9 mouse cellular contexts compared by ENCODE assay signal in the genomic region with DNA sequence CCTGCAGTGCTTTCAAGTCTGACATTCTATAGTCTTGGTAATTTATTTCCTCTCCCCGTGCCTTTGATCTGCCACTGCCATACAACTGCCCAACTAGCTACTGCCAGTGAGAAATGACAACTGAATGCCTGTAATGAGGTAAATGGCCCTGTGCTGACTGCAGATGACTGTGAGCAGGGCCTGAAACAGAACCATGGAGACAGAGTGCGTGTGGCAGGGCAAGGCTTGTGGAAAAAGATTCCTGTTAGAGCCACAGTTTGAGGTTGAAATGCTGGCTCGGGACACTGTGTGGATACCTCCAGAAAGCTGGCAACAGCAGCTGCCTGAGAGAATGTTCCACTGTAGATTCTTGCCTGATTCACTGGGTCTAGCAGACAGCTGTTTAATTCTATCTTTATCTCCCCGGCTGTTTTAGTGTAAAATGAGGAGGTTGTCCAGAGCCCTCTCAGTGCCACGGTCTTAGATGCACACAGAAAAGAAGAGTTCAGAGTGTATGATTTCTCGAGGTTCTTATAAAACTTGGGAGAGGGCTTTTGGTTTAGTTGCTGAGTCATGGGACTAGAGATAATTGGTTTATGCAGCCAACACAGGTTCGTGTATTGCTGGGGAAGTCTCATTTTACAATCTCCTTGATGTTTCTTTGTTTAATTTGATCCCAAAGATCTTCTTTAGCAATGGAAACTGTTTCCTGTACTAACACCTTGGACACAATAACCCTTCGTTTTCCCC. TPM values are rescaled to one million over a fixed set of nuclear protein-coding genes. Genes with fewer than 3 reads are reported as not detected.
DNase-seq lines count a peak whose midpoint lies in the region; ATAC-seq and TF ChIP-seq lines count a peak whose summit lies in the region.
"Had no signal": no experiment of that assay in that cellular context is flagged by ENCODE, and none has a peak within 500 bp of the region (broad histone marks: within the 10 kb centered on the region; RNA-seq: fewer than 3 reads in every experiment).

No protein-coding gene starts in this region.

- H3K9me3 ChIP-seq in neural tube, embryonic 11.5 days (ENCODE audit: control insufficient read depth, low read length) = no peaks in the 10 kb centered on the region
- no peaks in the 10 kb centered on the region for H3K9me3 ChIP-seq in hindbrain, embryonic 16.5 days (ENCODE audit: control insufficient read depth, low read length)

- no peak for TF ChIP-seq CTCF in olfactory bulb, adult 2 months (IDR thresholded peaks at IDR 0.05; ENCODE audit: insufficient read depth, low read depth, low read length)

- no peak overlapping the region for H3K4me2 ChIP-seq in neural tube, embryonic 11.5 days (ENCODE audit: low read depth)
- no peak overlapping the region for H3K4me2 ChIP-seq in hindbrain, embryonic 16.5 days (ENCODE audit: low read length)

- H3K36me3 ChIP-seq in neural tube, embryonic 11.5 days (ENCODE audit: control insufficient read depth, insufficient read depth, low read length) = no peaks in the 10 kb centered on the region
- no peaks in the 10 kb centered on the region for H3K36me3 ChIP-seq in hindbrain, embryonic 16.5 days (ENCODE audit: control insufficient read depth, insufficient read depth, low read length)

- no peak overlapping the region for H3K4me3 ChIP-seq in neural tube, embryonic 11.5 days (ENCODE audit: low read depth, low read length)
- no peak overlapping the region for H3K4me3 ChIP-seq in hindbrain, embryonic 16.5 days (ENCODE audit: low read length)
- no peak overlapping the region for H3K4me3 ChIP-seq in olfactory bulb, adult 2 months (ENCODE audit: insufficient read depth, low read depth, low read length)

- H3K9ac ChIP-seq in neural tube, embryonic 11.5 days (ENCODE audit: low read length) = no peak overlapping the region
- H3K9ac ChIP-seq in hindbrain, embryonic 16.5 days (ENCODE audit: low read depth, low read length) = 0 out of 2 replicates have a peak overlapping the region, but pooled peaks have one; percentile 9

- H3K27me3 ChIP-seq in neural tube, embryonic 11.5 days (ENCODE audit: control insufficient read depth, insufficient read depth, low read length) = no peaks in the 10 kb centered on the region
- H3K27me3 ChIP-seq in hindbrain, embryonic 16.5 days (replicated peaks; ENCODE audit: control insufficient read depth, insufficient read depth, low read length) = no peaks in the 10 kb centered on the region

- intact Hi-C loops in gastrocnemius, postnatal 14 days (cut with DNase I; ENCODE audit: low total_unique reads) = no loop called here

- no peak for ATAC-seq in neural tube, embryonic 11.5 days (ENCODE audit: insufficient read depth, low FRiP score, low TSS enrichment)
- no peak for ATAC-seq in hindbrain, embryonic 16.5 days

- no peak for TF ChIP-seq POLR2A in olfactory bulb, adult 2 months (IDR thresholded peaks at IDR 0.05; ENCODE audit: insufficient read depth, low read depth, low read length)

- WGBS in neural tube, embryonic 11.5 days = 21% methylated on average over 8 of the region's 8 CpGs
- 35% methylated on average over 8 of the region's 8 CpGs for WGBS in hindbrain, embryonic 16.5 days
- WGBS in olfactory bulb, adult 2 months = 23% methylated on average over 8 of the region's 8 CpGs

- peak; percentile 34 for DNase-seq in gastrocnemius, adult 18-20 months (ENCODE audit: low spot score)
- DNase-seq in gastrocnemius, postnatal 14 days = no peak
- no peak for DNase-seq in neural tube, embryonic 11.5 days (ENCODE audit: low spot score)
- DNase-seq in neural tube, embryonic 10.5 days (ENCODE audit: extremely low spot score, low spot score) = no peak
- DNase-seq in cerebellum, postnatal 25 days = no peak
- no peak for DNase-seq in retina, postnatal 1 day
- DNase-seq: kidney, postnatal 25 days had no signal

- 0 out of 2 replicates have a peak overlapping the region, but pooled peaks have one; percentile 1 for H3K27ac ChIP-seq in neural tube, embryonic 11.5 days (ENCODE audit: low read depth, low read length)
- H3K27ac ChIP-seq in hindbrain, embryonic 16.5 days (ENCODE audit: low read depth, low read length) = peak overlapping the region; percentile 30; the same call in 1 of the 2 replicates
- H3K27ac ChIP-seq in olfactory bulb, adult 2 months (ENCODE audit: insufficient read depth, low read depth, low read length) = peak overlapping the region; percentile 14

- H3K4me1 ChIP-seq in neural tube, embryonic 11.5 days (ENCODE audit: control insufficient read depth, insufficient read depth, low read length) = peaks cover 36% of the 10 kb centered on the region
- peaks cover 37% of the 10 kb centered on the region for H3K4me1 ChIP-seq in hindbrain, embryonic 16.5 days (ENCODE audit: control insufficient read depth, insufficient read depth, low read depth, low read length)
- H3K4me1 ChIP-seq in olfactory bulb, adult 2 months (ENCODE audit: control insufficient read depth, insufficient read depth, low read length) = peaks cover 25% of the 10 kb centered on the region

RNA-seq across cellular contexts. Expression of a gene that starts 1.8 kb away (rescaled TPM):
- 10 to 100 TPM; 59.3 to 62.6 TPM for total RNA-seq in gastrocnemius, adult 18-20 months (2021)
- total RNA-seq in gastrocnemius, postnatal 14 days (2021) = 100 to 1,000 TPM; 371 to 430 TPM
- 1,923 and 1,983 TPM in 2 replicates for polyA plus RNA-seq in neural tube, embryonic 11.5 days (2014; fragmentation: Nextera tagmentation; extraction: Ambion mirVana)
- 1,276 and 1,360 TPM in 2 replicates for polyA plus RNA-seq in hindbrain, embryonic 16.5 days (2015; fragmentation: Nextera tagmentation; extraction: Ambion mirVana)
- 1,081 TPM in 1 of 2 replicates, not detected in the other for polyA plus RNA-seq in olfactory bulb, adult 2 months (2012; ENCODE audit: insufficient read depth, insufficient read length, low replicate concordance, missing spikeins)

RNA-seq across cellular contexts. Expression of a gene that starts 33.6 kb away (rescaled TPM):
- total RNA-seq in gastrocnemius, adult 18-20 months (2021) = not detected
- total RNA-seq in gastrocnemius, postnatal 14 days (2021) = under 1 TPM in 1 of 2 experiments, not detected in 1; 0.29 TPM
- 0.39 TPM in 1 of 2 replicates, not detected in the other for polyA plus RNA-seq in neural tube, embryonic 11.5 days (2014; fragmentation: Nextera tagmentation; extraction: Ambion mirVana)
- not detected in 2 replicates for polyA plus RNA-seq in hindbrain, embryonic 16.5 days (2015; fragmentation: Nextera tagmentation; extraction: Ambion mirVana)
- polyA plus RNA-seq in olfactory bulb, adult 2 months (2012; ENCODE audit: insufficient read depth, insufficient read length, low replicate concordance, missing spikeins) = not detected in 2 replicates

RNA-seq across cellular contexts. Expression of a gene that starts 46.7 kb away (rescaled TPM):
- total RNA-seq in gastrocnemius, adult 18-20 months (2021) = 10 to 100 TPM; 66.1 to 70.4 TPM
- 10 to 100 TPM; 44.4 to 52.1 TPM for total RNA-seq in gastrocnemius, postnatal 14 days (2021)
- 51.5 and 52.0 TPM in 2 replicates for polyA plus RNA-seq in neural tube, embryonic 11.5 days (2014; fragmentation: Nextera tagmentation; extraction: Ambion mirVana)
- 25.4 and 27.2 TPM in 2 replicates for polyA plus RNA-seq in hindbrain, embryonic 16.5 days (2015; fragmentation: Nextera tagmentation; extraction: Ambion mirVana)
- polyA plus RNA-seq in olfactory bulb, adult 2 months (2012; ENCODE audit: insufficient read depth, insufficient read length, low replicate concordance, missing spikeins) = 249 and 288 TPM in 2 replicates
